Mouse (Mus musculus) gastrocnemius, adult 2 months (tissue): ENCODE measurements around the gene Aig1. TPM values are rescaled to one million over a fixed set of nuclear protein-coding genes. Genes with fewer than 3 reads are reported as not detected.

Experiments used
- DNase-seq: peaks from one replicate; pipeline ENCODE4 v3.0.0; 2022
- H3K27ac ChIP-seq: fragments of 200-600 bp; 2 replicates; pipeline ENCODE4 v1.8.1; 2022; ENCODE audit warnings: mild to moderate bottlenecking
- H3K4me3 ChIP-seq: fragments of 200-600 bp; 2 replicates; pipeline ENCODE4 v1.8.1; 2022; ENCODE audit warnings: mild to moderate bottlenecking, moderate library complexity
- CTCF ChIP-seq: fragments of 200-600 bp; IDR thresholded peaks from 2 replicates; pipeline ENCODE4 v1.8.1; 2022; ENCODE audit warnings: antibody characterized with exemption, mild to moderate bottlenecking, moderate library complexity
- intact Hi-C: fragments of 180-260 bp; cut with DNase I; formaldehyde crosslinking; loops from one replicate; pipeline ENCODE4 v1.15.1; 2025
- total RNA-seq, 2 experiments: library from RNA; stranded (reverse); gene quantifications; 2 replicates each; pipeline ENCODE4 v1.2.3; 2021

The Aig1 gene
- total RNA-seq, 2 experiments from 2014 or later, result 15.7 to 18.0 TPM

GRCm38 (mm10) chr10:13713116-13713515 is 155.7 kb downstream of the Aig1 start:
- intact Hi-C loops, result no loop called here
- Histone ChIP-seq H3K4me3 (no peak overlapping the region), H3K27ac (no peak overlapping the region)
- TF ChIP-seq CTCF, result no peak
- no peak for DNase-seq

GRCm38 (mm10) chr10:13711281-13711829 is 157.4 kb downstream of the Aig1 start:
- no peak for DNase-seq

GRCm38 (mm10) chr10:13705771-13706170 is 163.0 kb downstream of the Aig1 start:
- TF ChIP-seq CTCF, result no peak
- intact Hi-C loops, result no loop called here
- no peak for DNase-seq
- no peak overlapping the region for H3K4me3 ChIP-seq
- H3K27ac ChIP-seq, result no peak overlapping the region

More at GRCm38 (mm10) chr10:13711281-13711829, 157.4 kb downstream of the Aig1 start:
- H3K4me3 ChIP-seq, result no peak overlapping the region
- TF ChIP-seq CTCF, result no peak
- intact Hi-C loops, result no loop called here
- H3K27ac ChIP-seq, result no peak overlapping the region

- H3K4me3 ChIP-seq, result no peak overlapping the region
- H3K27ac ChIP-seq, result no peak overlapping the region
- intact Hi-C loops, result no loop called here
- no peak for TF ChIP-seq CTCF
- DNase-seq, result no peak
Measured at GRCm38 (mm10) chr10:13702688-13703087, 166.1 kb downstream of the Aig1 start.

GRCm38 (mm10) chr10:13702043-13702442 is 166.7 kb downstream of the Aig1 start:
- Histone ChIP-seq H3K27ac (no peak overlapping the region), H3K4me3 (no peak overlapping the region)
- intact Hi-C loops, result no loop called here
- DNase-seq, result no peak
- TF ChIP-seq CTCF, result no peak

- TF ChIP-seq CTCF, result no peak
- no peak overlapping the region for H3K4me3 ChIP-seq
- intact Hi-C loops, result no loop called here
- no peak overlapping the region for H3K27ac ChIP-seq
- DNase-seq, result no peak
Measured at GRCm38 (mm10) chr10:13696326-13696725, 172.5 kb downstream of the Aig1 start.

GRCm38 (mm10) chr10:13693276-13693675 is 175.5 kb downstream of the Aig1 start:
- Histone ChIP-seq H3K4me3 (no peak overlapping the region), H3K27ac (no peak overlapping the region)
- DNase-seq, result no peak
- intact Hi-C loops, result no loop called here
- no peak for TF ChIP-seq CTCF

- Histone ChIP-seq H3K27ac (no peak overlapping the region), H3K4me3 (no peak overlapping the region)
- intact Hi-C loops, result no loop called here
- no peak for DNase-seq
- TF ChIP-seq CTCF, result no peak
Measured at GRCm38 (mm10) chr10:13690773-13691172, 178.0 kb downstream of the Aig1 start.

GRCm38 (mm10) chr10:13689841-13690590 is 178.8 kb downstream of the Aig1 start:
- no peak for TF ChIP-seq CTCF
- DNase-seq, result no peak
- no peak overlapping the region for H3K27ac ChIP-seq
- intact Hi-C loops, result no loop called here
- no peak overlapping the region for H3K4me3 ChIP-seq

- no peak for TF ChIP-seq CTCF
- peak overlapping the region; percentile 21; the same call in 1 of the 2 replicates for H3K27ac ChIP-seq
- intact Hi-C loops, result no loop called here
- no peak overlapping the region for H3K4me3 ChIP-seq
- DNase-seq, result no peak
Measured at GRCm38 (mm10) chr10:13688386-13689120, 180.2 kb downstream of the Aig1 start.

GRCm38 (mm10) chr10:13687182-13687810 is 181.5 kb downstream of the Aig1 start:
- no peak overlapping the region for H3K27ac ChIP-seq
- no peak for DNase-seq
- intact Hi-C loops, result no loop called here
- TF ChIP-seq CTCF, result no peak
- no peak overlapping the region for H3K4me3 ChIP-seq

GRCm38 (mm10) chr10:13686127-13686526 is 182.7 kb downstream of the Aig1 start:
- Histone ChIP-seq H3K4me3 (no peak overlapping the region), H3K27ac (peak overlapping the region; percentile 68)
- DNase-seq, result peak; percentile 34
- TF ChIP-seq CTCF, result no peak
- intact Hi-C loops, result no loop called here

GRCm38 (mm10) chr10:13685366-13685765 is 183.4 kb downstream of the Aig1 start:
- Histone ChIP-seq H3K4me3 (no peak overlapping the region), H3K27ac (peak overlapping the region; percentile 68)
- intact Hi-C loops, result no loop called here
- no peak for DNase-seq
- no peak for TF ChIP-seq CTCF
